Mouse (Mus musculus) lung, postnatal 25 days (tissue): ENCODE measurements at regions not wholly inside any gene's neighbourhood (a gene's known extent, or its start where the extent isn't known, plus 50 kb on each side); places are given as distances from the start of the nearest gene placed in this dataset.

Source experiments
- DNase-seq: peaks from one replicate; pipeline ENCODE4 v3.0.0; 2022; ENCODE audit warnings: low spot score

DNA sequence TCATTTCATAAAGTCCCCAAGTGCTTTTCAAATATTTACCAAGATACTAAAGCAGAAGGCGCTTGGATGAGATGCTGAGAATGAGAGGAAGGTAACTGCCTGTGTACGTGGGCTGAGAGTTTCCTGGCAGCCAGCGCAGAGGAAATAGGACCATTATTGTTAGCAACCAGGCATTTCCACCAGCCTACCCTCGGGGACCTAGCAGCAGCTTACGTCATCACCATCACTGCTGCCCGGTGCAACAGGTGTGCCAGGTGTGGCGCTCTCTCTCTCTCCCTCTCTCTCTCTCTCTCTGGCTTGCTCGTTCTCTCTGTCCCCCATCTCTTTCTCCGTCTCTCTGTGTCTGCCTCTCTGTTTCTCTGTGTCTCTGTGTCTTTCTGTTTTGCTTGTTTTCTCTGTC, 55.1 kb upstream of the Fam222a start:
- DNase-seq: peak; percentile 41

DNA sequence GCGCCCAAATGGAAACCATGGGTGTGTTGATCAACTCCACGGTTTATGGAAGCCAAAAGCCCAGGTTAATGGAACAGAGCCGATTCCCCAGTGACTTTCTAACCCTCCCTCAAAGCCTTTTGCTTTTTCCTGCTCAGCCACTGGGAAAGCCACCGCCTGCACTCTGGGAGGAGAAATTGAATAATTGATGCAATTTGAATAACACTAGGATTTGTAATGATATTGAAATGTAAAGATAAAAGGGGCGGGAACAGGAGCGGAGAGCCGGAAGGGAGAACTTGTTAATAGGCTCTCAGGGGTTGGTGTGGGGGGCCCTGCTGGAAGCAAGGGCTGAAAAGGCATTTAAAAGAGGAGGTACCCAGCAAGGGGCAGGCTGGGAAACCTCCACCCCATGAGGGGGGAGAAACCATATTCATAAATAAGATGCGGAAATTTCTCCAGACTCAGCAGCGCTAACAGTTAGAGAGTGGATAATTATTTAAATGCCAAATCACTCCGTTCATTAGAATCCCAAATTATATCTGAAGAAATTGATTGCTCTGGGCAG, 53.8 kb upstream of the Fam222a start:
- DNase-seq: no peak

DNA sequence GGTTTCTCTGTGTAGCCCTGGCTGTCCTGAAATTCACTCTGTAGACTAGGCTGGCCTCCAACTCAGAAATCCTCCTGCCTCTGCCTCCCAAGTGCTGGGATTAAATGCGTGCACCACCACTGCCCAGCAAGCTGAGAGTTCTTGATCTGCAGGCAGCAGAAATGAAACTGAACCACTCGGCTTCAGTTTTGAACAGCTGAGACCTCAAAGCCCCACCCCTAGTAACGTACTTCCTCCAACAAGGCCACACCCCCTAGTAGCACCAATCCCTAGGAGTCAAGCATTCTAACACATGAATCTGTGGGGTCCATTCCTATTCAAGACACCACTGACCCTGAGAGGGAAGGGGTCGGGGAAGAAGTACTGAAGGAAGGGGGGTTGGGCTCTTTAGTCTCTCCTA, 50.8 kb upstream of the Fam222a start:
- no peak for DNase-seq

DNA sequence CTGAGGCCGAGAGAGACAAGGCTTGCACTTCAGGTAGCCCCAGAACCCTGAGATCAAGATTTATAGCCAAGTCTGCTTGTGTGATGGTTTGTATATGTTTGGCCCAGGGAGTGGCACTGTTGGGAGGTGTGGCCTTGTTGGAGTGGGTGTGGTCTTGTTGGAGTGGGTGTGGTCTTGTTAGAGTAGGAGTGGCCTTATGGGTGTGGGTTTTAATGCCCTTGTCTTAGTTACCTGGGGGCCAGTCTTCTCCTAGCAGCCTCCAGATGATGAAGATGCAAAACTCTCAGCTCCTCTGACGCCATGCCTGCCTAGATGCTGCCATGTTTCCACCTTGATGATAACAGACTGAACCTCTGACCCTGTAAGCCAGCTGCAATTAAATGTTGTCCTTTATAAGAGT, 49.8 kb upstream of the Fam222a start:
- no peak for DNase-seq
